Mouse (Mus musculus) liver, adult 2 months (tissue): Measurements from ENCODE around the gene Ntmt1. TPM values are rescaled to one million over a fixed set of nuclear protein-coding genes. Genes with fewer than 3 reads are reported as not detected.

Source experiments
- DNase-seq: peaks from one replicate; pipeline ENCODE4 v3.0.0-alpha.2; 2011; ENCODE audit warnings: low read depth, low spot score; ENCODE audit errors: extremely low read depth
- H3K27ac ChIP-seq: fragments of 200-500 bp; replicated peaks from 2 replicates; pipeline ENCODE4 v1.5.1; 2012; ENCODE audit warnings: low read depth, mild to moderate bottlenecking, control low read depth, inconsistent platforms, low read length; ENCODE audit not compliant: insufficient read depth
- H3K27me3 ChIP-seq: fragments of 200-500 bp; 2 replicates; pipeline ENCODE4 v1.6.1; 2012; ENCODE audit warnings: mild to moderate bottlenecking, moderate library complexity, low read length, inconsistent platforms; ENCODE audit not compliant: control insufficient read depth, insufficient read depth
- H3K36me3 ChIP-seq: fragments of 200-500 bp; 2 replicates; pipeline ENCODE4 v1.6.1; 2012; ENCODE audit warnings: low read length, inconsistent platforms; ENCODE audit not compliant: control insufficient read depth, insufficient read depth
- H3K4me1 ChIP-seq: fragments of 200-500 bp; 2 replicates; pipeline ENCODE4 v1.6.1; 2011; ENCODE audit warnings: low read length; ENCODE audit not compliant: control insufficient read depth, insufficient read depth
- H3K4me3 ChIP-seq: fragments of 200-500 bp; 2 replicates; pipeline ENCODE4 v1.5.1; 2011; ENCODE audit warnings: low read depth, mild to moderate bottlenecking, control low read depth, low read length, moderate library complexity; ENCODE audit not compliant: insufficient read depth
- H3K79me2 ChIP-seq: fragments of 200-500 bp; 2 replicates; pipeline ENCODE4 v1.6.1; 2012; ENCODE audit warnings: inconsistent platforms, mild to moderate bottlenecking, low read length, moderate library complexity; ENCODE audit not compliant: control insufficient read depth, insufficient read depth
- H3K9ac ChIP-seq: fragments of 200-500 bp; 2 replicates; pipeline ENCODE4 v1.6.1; 2012; ENCODE audit warnings: low read depth, mild to moderate bottlenecking, control low read depth, inconsistent platforms, low read length
- CTCF ChIP-seq: fragments of 200-500 bp; IDR thresholded peaks from 2 replicates; pipeline ENCODE4 v1.5.1; 2011; ENCODE audit warnings: low read depth, low read length, control low read depth
- POLR2A ChIP-seq: fragments of 200-500 bp; IDR thresholded peaks from 2 replicates; pipeline ENCODE4 v1.6.1; 2011; ENCODE audit warnings: low read length, control low read depth; ENCODE audit not compliant: insufficient read depth; ENCODE audit errors: extremely low read depth
- WGBS: fragments of 180-500 bp; shearing (Covaris S2); methylation state at CpG from one replicate; pipeline ENCODE4 v1.1.7; 2018; 5-methylcytosine and 5-hydroxymethylcytosine counted together
- polyA plus RNA-seq: library from polyadenylated mRNA; depleted of rRNA; stranded (reverse); fragments of >200 nt; gene quantifications from 2 replicates; pipeline ENCODE4 v1.2.3, GENCODE M21; 2012
- total RNA-seq: library from RNA; depleted of rRNA; stranded (reverse); fragments of >200 nt; gene quantifications from 2 replicates; pipeline ENCODE4 v1.2.3, GENCODE M21; 2014

Ntmt1 gene
- total and polyA plus RNA-seq, 2 experiments: 8.3 to 15.9 TPM

- Histone ChIP-seq H3K4me3 (no peak overlapping the region), H3K27me3 (no peaks in the 10 kb centered on the region), H3K79me2 (no peaks in the 10 kb centered on the region), H3K9ac (no peak overlapping the region), H3K36me3 (no peaks in the 10 kb centered on the region), H3K4me1 (peaks cover 12% of the 10 kb centered on the region), H3K27ac (no peak overlapping the region)
- 36% methylated on average over 6 of the region's 6 CpGs for WGBS
- TF ChIP-seq CTCF: no peak
- no peak for DNase-seq
Measured at GRCm38 (mm10) chr2:30760706-30761105, 46.9 kb upstream of the Ntmt1 start.

GRCm38 (mm10) chr2:30766446-30766845 lies 41.2 kb upstream of the Ntmt1 start:
- 88% methylated on average over 5 of the region's 5 CpGs for WGBS
- Histone ChIP-seq H3K27me3 (no peaks in the 10 kb centered on the region), H3K4me1 (no peaks in the 10 kb centered on the region), H3K27ac (no peak overlapping the region), H3K4me3 (no peak overlapping the region), H3K79me2 (no peaks in the 10 kb centered on the region), H3K9ac (no peak overlapping the region), H3K36me3 (no peaks in the 10 kb centered on the region)
- no peak for TF ChIP-seq CTCF
- TF ChIP-seq POLR2A: no peak
- no peak for DNase-seq

GRCm38 (mm10) chr2:30767626-30768240 lies 39.9 kb upstream of the Ntmt1 start:
- H3K4me3 ChIP-seq: no peak overlapping the region
- no peaks in the 10 kb centered on the region for H3K27me3 ChIP-seq
- no peaks in the 10 kb centered on the region for H3K4me1 ChIP-seq
- no peak overlapping the region for H3K9ac ChIP-seq
- H3K79me2 ChIP-seq: no peaks in the 10 kb centered on the region
- no peak overlapping the region for H3K27ac ChIP-seq
- no peak for DNase-seq
- TF ChIP-seq POLR2A (no peak), CTCF (no peak)
- whole genome bisulfite sequencing: 93% methylated on average over 7 of the region's 7 CpGs
- no peaks in the 10 kb centered on the region for H3K36me3 ChIP-seq

- Histone ChIP-seq H3K79me2 (no peaks in the 10 kb centered on the region), H3K36me3 (no peaks in the 10 kb centered on the region), H3K27me3 (no peaks in the 10 kb centered on the region), H3K9ac (no peak overlapping the region), H3K27ac (no peak overlapping the region), H3K4me1 (peaks cover 5% of the 10 kb centered on the region), H3K4me3 (no peak overlapping the region)
- no peak for TF ChIP-seq POLR2A
- TF ChIP-seq CTCF: no peak
- DNase-seq: no peak
- 82% methylated on average over 5 of the region's 5 CpGs for WGBS
Measured at GRCm38 (mm10) chr2:30768529-30768928, 39.1 kb upstream of the Ntmt1 start.

- Histone ChIP-seq H3K9ac (no peak overlapping the region), H3K79me2 (no peaks in the 10 kb centered on the region), H3K27ac (no peak overlapping the region), H3K36me3 (no peaks in the 10 kb centered on the region), H3K4me1 (peaks cover 9% of the 10 kb centered on the region), H3K4me3 (no peak overlapping the region), H3K27me3 (no peaks in the 10 kb centered on the region)
- WGBS: 62% methylated on average over 6 of the region's 6 CpGs
- TF ChIP-seq POLR2A (no peak), CTCF (peak; percentile 13; the same call in 1 of the 2 replicates)
- peak; percentile 29 for DNase-seq
Measured at GRCm38 (mm10) chr2:30769187-30769586, 38.4 kb upstream of the Ntmt1 start.

GRCm38 (mm10) chr2:30771368-30771805 lies 36.2 kb upstream of the Ntmt1 start:
- Histone ChIP-seq H3K9ac (peak overlapping the region; percentile 69), H3K79me2 (no peaks in the 10 kb centered on the region), H3K27ac (peak overlapping the region; percentile 65), H3K36me3 (no peaks in the 10 kb centered on the region), H3K27me3 (no peaks in the 10 kb centered on the region), H3K4me3 (peak overlapping the region; percentile 45), H3K4me1 (peaks cover 9% of the 10 kb centered on the region)
- no peak for DNase-seq
- TF ChIP-seq POLR2A (no peak), CTCF (no peak)
- 2% methylated on average over 51 of the region's 51 CpGs for WGBS
